Mouse (Mus musculus) cerebellum, adult 2 months (tissue): ENCODE data around the gene Chst8. TPM values are rescaled to one million over a fixed set of nuclear protein-coding genes. Genes with fewer than 3 reads are reported as not detected.
A peak's percentile ranks its signal among the peaks of the same experiment; 100 is the strongest.

Experiments
- DNase-seq, 2 experiments: peaks; one replicate each; pipeline ENCODE4 v3.0.0; 2021
- H3K27ac ChIP-seq: fragments of 200-500 bp; 2 replicates; pipeline ENCODE4 v1.5.1; 2012; ENCODE audit warnings: low read length, control low read depth, inconsistent platforms; ENCODE audit not compliant: insufficient read depth
- H3K27me3 ChIP-seq: fragments of 200-500 bp; 2 replicates; pipeline ENCODE4 v1.6.1; 2012; ENCODE audit warnings: inconsistent platforms, mild to moderate bottlenecking, low read length, moderate library complexity; ENCODE audit not compliant: control insufficient read depth, insufficient read depth
- H3K4me1 ChIP-seq: fragments of 200-500 bp; 2 replicates; pipeline ENCODE4 v1.6.1; 2011; ENCODE audit warnings: low read length; ENCODE audit not compliant: control insufficient read depth, insufficient read depth
- H3K4me3 ChIP-seq: fragments of 200-500 bp; replicated peaks from 2 replicates; pipeline ENCODE3; 2011; ENCODE audit warnings: mild to moderate bottlenecking, low read depth, low read length, control low read depth; ENCODE audit not compliant: insufficient read depth
- CTCF ChIP-seq: fragments of 200-500 bp; IDR thresholded peaks from 2 replicates; pipeline ENCODE4 v1.5.1; 2011; ENCODE audit warnings: low read depth, mild to moderate bottlenecking, control low read depth, low read length, moderate library complexity, borderline replicate concordance; ENCODE audit not compliant: insufficient read depth
- POLR2A ChIP-seq: fragments of 200-500 bp; IDR thresholded peaks from 2 replicates; pipeline ENCODE4 v1.6.1; 2011; ENCODE audit warnings: low read length, control low read depth, borderline replicate concordance; ENCODE audit not compliant: insufficient read depth
- WGBS: fragments of 180-500 bp; shearing (Covaris S2); methylation state at CpG from one replicate; pipeline ENCODE4 v1.1.7; 2018; 5-methylcytosine and 5-hydroxymethylcytosine counted together
- polyA plus RNA-seq: library from polyadenylated mRNA; depleted of rRNA; stranded (reverse); fragments of >200 nt; gene quantifications from 2 replicates; pipeline ENCODE4 v1.2.3, GENCODE M21; 2012

Gene Chst8
- polyA plus RNA-seq, 1 experiment, result 30.1 TPM

- Histone ChIP-seq H3K27me3 (no peaks in the 10 kb centered on the region; the same call in 1 of the 2 replicates), H3K27ac (no peak overlapping the region), H3K4me1 (no peaks in the 10 kb centered on the region), H3K4me3 (no peak overlapping the region)
- no peak for TF ChIP-seq POLR2A
- no peak for TF ChIP-seq CTCF
- WGBS, result 8% methylated on average over 9 of the region's 9 CpGs
- peak in 1 of 2 experiments; percentile 28 for DNase-seq
Observed at GRCm38 (mm10) chr7:34778426-34778825, 34.1 kb downstream of the Chst8 start.

DNA sequence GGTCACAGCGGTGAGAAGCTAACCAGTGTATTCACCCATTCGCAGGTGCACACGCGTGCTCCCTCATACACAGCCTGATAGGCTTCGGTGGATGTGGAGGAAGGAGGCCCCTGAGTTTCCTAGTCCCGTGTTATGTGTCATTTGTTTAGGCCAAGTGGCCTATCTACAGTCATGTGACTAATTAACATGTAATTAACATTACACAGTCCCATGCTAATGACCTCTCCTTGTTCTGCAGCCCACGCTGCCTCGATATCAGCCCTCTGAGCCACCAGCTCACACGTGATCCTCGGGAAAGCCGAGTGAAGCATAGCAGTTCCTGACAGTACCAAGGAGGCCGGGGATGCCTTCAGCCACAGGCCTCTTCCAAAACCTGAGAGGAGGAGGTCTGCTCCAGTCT is 36.9 kb downstream of the Chst8 start:
- DNase-seq, result no peak
- TF ChIP-seq POLR2A, result no peak
- no peak for TF ChIP-seq CTCF
- Histone ChIP-seq H3K27me3 (no peaks in the 10 kb centered on the region; the same call in 1 of the 2 replicates), H3K27ac (no peak overlapping the region), H3K4me3 (no peak overlapping the region), H3K4me1 (no peaks in the 10 kb centered on the region)
- WGBS, result 68% methylated on average over 12 of the region's 12 CpGs

DNA sequence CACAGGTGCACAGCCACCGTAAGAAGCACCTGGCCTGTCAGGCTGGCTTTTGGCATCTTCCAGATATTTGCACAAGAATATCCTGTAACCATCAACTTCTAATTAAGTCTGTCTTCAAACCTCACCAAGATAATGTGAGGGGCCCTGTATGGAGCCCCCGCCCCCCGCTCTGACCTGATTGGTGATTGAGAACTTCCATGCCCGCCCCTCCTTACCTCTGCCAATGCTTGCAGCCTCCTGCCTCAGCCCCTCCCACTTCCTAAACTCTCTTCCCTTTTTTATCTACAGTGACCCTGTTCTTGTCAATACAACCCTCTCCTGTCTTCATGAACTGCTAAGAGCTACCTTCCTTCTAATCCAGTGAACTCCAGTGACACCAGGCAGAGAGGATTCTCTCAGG is 37.6 kb downstream of the Chst8 start:
- TF ChIP-seq POLR2A (no peak), CTCF (no peak)
- Histone ChIP-seq H3K4me1 (no peaks in the 10 kb centered on the region), H3K27ac (no peak overlapping the region), H3K4me3 (no peak overlapping the region), H3K27me3 (no peaks in the 10 kb centered on the region)
- DNase-seq, result no peak
- WGBS, result 66% methylated on average over 4 of the region's 4 CpGs

GRCm38 (mm10) chr7:34774020-34774419 is 38.5 kb downstream of the Chst8 start:
- no peak for DNase-seq
- 6% methylated on average over 13 of the region's 13 CpGs for WGBS
- TF ChIP-seq CTCF, result no peak
- TF ChIP-seq POLR2A, result no peak
- no peaks in the 10 kb centered on the region for H3K4me1 ChIP-seq
- no peak overlapping the region for H3K4me3 ChIP-seq
- no peaks in the 10 kb centered on the region for H3K27me3 ChIP-seq
- no peak overlapping the region for H3K27ac ChIP-seq

DNA sequence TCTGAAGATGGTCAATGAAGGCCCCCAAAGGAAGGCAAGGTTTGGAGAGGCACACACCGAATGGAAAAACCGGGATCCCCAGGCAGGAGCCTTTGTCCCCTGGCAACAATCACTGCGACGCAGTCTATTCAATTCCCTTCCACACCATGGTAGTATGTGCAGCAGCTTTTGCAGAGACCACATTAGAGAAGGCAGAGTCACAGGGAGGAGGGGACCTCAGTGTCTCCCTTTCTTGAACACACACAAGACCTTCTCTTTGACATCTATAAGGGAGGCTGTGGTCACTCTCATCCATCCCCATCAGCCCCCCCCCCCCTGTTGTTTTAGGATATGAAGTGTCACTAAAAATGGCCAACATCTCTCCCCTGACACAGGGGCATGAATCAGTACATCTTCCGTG is 39.2 kb downstream of the Chst8 start:
- no peaks in the 10 kb centered on the region for H3K27me3 ChIP-seq
- H3K27ac ChIP-seq, result no peak overlapping the region
- no peak for DNase-seq
- H3K4me1 ChIP-seq, result no peaks in the 10 kb centered on the region
- TF ChIP-seq POLR2A, result no peak
- no peak for TF ChIP-seq CTCF
- no peak overlapping the region for H3K4me3 ChIP-seq
- 46% methylated on average over 5 of the region's 5 CpGs for WGBS

GRCm38 (mm10) chr7:34769531-34769930 is 43.0 kb downstream of the Chst8 start:
- no peak for DNase-seq
- H3K27ac ChIP-seq, result no peak overlapping the region
- H3K4me3 ChIP-seq, result no peak overlapping the region
- no peaks in the 10 kb centered on the region for H3K27me3 ChIP-seq
- H3K4me1 ChIP-seq, result no peaks in the 10 kb centered on the region
- TF ChIP-seq CTCF (no peak), POLR2A (no peak)
- WGBS, result 12% methylated on average over 8 of the region's 8 CpGs

DNA sequence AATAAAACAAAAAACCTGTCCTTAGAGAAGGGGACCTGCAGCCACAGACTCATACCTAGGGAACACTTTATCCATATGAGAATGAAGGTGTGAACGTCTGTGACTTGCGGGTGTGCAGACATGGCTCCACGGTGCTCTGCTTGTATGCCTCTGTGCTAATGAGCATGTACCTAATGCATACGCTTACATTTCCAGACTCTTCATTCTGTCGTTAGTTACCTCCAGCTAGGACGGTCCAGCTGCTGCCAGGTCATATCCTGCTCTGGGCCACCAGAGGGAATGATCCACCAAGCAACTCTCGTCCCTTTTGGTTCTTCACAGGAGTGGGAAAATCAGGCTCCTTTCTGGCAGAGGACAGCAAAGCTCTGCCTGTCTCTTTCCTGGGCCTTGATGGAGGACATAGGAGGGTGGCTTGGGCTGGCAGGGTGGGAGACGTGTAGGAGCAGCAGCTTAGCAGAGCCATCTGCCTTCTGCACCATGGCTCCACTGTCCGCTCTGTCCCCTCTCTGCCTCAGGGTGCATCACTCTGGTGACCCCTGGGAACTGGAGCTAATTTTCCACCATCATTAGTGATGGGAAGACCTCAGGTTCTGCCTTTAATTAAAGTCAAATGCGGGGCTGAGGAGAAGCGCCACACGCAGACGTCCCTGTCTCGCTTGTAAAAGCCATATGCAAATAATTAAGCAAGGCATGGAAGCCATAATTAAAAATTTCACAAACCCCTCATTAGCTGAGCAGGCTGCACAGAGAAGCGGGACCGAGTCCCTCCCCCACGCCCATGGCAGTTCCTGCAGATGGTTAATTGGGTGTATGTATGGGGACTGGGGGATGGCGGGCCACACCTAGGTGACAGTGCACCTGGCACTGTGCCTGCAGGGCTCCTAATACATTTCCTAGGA is 48.0 kb downstream of the Chst8 start:
- no peak for DNase-seq
- Histone ChIP-seq H3K4me1 (no peaks in the 10 kb centered on the region), H3K27me3 (no peaks in the 10 kb centered on the region), H3K4me3 (no peak overlapping the region), H3K27ac (no peak overlapping the region)
- 69% methylated on average over 18 of the region's 18 CpGs for WGBS
- TF ChIP-seq POLR2A (no peak), CTCF (no peak)

DNA sequence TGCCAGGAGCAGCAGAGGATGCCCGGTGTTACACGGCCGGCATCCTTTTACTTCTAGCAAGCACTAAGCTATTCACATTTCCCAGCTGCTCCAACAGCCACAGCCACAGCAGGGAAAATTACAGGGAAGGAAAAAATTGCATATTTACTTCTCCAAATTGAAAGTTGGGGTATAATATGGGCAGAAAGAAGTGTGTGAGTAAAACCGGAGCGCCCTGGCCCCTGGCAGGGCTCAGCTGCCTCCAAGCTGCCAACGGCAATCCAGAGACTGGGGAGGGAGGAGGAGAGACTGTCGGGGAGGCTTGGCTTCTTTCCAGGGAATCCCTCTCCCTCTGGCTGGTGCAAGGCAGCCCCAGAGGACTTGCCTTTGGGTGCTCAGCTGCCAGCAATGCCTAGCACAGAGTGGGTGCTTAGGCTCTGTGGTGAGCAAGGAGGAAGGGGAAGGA is 53.1 kb downstream of the Chst8 start:
- peak; percentile 20 to 29 for DNase-seq
- 1% methylated on average over 7 of the region's 7 CpGs for WGBS
- Histone ChIP-seq H3K27ac (no peak overlapping the region), H3K4me3 (no peak overlapping the region), H3K27me3 (no peaks in the 10 kb centered on the region), H3K4me1 (no peaks in the 10 kb centered on the region)
- TF ChIP-seq CTCF (no peak), POLR2A (no peak)
